Mouse (Mus musculus) neural tube, embryonic 11.5 days (tissue): ENCODE measurements around the gene Nt5c1a. TPM values are rescaled to one million over a fixed set of nuclear protein-coding genes. Genes with fewer than 3 reads are reported as not detected.

Experiments
- ATAC-seq: fragments of 200-750 bp; cut with Nextera tagmentation; 2 replicates; pipeline ENCODE4 v1.8.0; 2017; ENCODE audit warnings: moderate number of reproducible peaks, mild to moderate bottlenecking, moderate TSS enrichment, moderate library complexity; ENCODE audit not compliant: insufficient read depth, low FRiP score, low TSS enrichment
- DNase-seq: peaks from one replicate; pipeline ENCODE4 v3.0.0-alpha.2; 2015; ENCODE audit warnings: low spot score
- H3K27ac ChIP-seq: fragments of 300-500 bp; sonication (generic); 2 replicates; pipeline ENCODE4 v1.5.1; 2014; ENCODE audit warnings: low read depth, mild to moderate bottlenecking, low read length
- H3K27me3 ChIP-seq: fragments of 300-500 bp; sonication (generic); 2 replicates; pipeline ENCODE4 v1.6.1; 2014; ENCODE audit warnings: mild to moderate bottlenecking, low read length, mixed read lengths; ENCODE audit not compliant: control insufficient read depth, insufficient read depth
- H3K36me3 ChIP-seq: fragments of 300-500 bp; sonication (generic); 2 replicates; pipeline ENCODE4 v1.6.1; 2014; ENCODE audit warnings: mild to moderate bottlenecking, low read length, moderate library complexity, mixed read lengths; ENCODE audit not compliant: control insufficient read depth, insufficient read depth
- H3K4me1 ChIP-seq: fragments of 300-500 bp; sonication (generic); 2 replicates; pipeline ENCODE4 v1.6.1; 2014; ENCODE audit warnings: low read length, mixed read lengths; ENCODE audit not compliant: control insufficient read depth, insufficient read depth
- H3K4me2 ChIP-seq: fragments of 300-500 bp; sonication (generic); 2 replicates; pipeline ENCODE4 v1.6.1; 2014; ENCODE audit warnings: low read depth, mild to moderate bottlenecking, moderate library complexity
- H3K4me3 ChIP-seq: fragments of 300-500 bp; sonication (generic); 2 replicates; pipeline ENCODE4 v1.5.1; 2014; ENCODE audit warnings: low read depth, low read length
- H3K9ac ChIP-seq: fragments of 300-500 bp; sonication (generic); 2 replicates; pipeline ENCODE4 v1.6.1; 2014; ENCODE audit warnings: mild to moderate bottlenecking, low read length
- H3K9me3 ChIP-seq: fragments of 300-500 bp; sonication (generic); 2 replicates; pipeline ENCODE4 v1.6.1; 2016; ENCODE audit warnings: low read length; ENCODE audit not compliant: control insufficient read depth
- WGBS: fragments of 180-500 bp; shearing (Covaris S2); extraction: QIAGEN DNeasy Blood & Tissue Kit; methylation state at CpG from one replicate; pipeline ENCODE4 v1.1.7; 2014; 5-methylcytosine and 5-hydroxymethylcytosine counted together
- polyA plus RNA-seq: library from polyadenylated mRNA; unstranded; fragments of >200 nt; fragmentation: Nextera tagmentation; extraction: Ambion mirVana; gene quantifications from 2 replicates; pipeline ENCODE4 v1.2.1, GENCODE M21; 2014

Nt5c1a gene
- polyA plus RNA-seq, 1 experiment from 2014 or later, result not detected

GRCm38 (mm10) chr4:123200771-123201185 is 526 bp upstream of the Nt5c1a start:
- ATAC-seq (0 out of 2 replicates have a peak, but pooled peaks have one; percentile 53), DNase-seq (peak; percentile 79)
- WGBS, result under 1% methylated on average over 15 of the region's 15 CpGs
- peak overlapping the region; percentile 35 for H3K4me3 ChIP-seq
- no peak overlapping the region for H3K27ac ChIP-seq
- H3K4me2 ChIP-seq, result peak overlapping the region; percentile 74
- H3K9ac ChIP-seq, result no peak overlapping the region
- H3K27me3 ChIP-seq, result peaks cover 24% of the 10 kb centered on the region
- peaks cover 8% of the 10 kb centered on the region for H3K4me1 ChIP-seq
- H3K36me3 ChIP-seq, result no peaks in the 10 kb centered on the region
- H3K9me3 ChIP-seq, result no peaks in the 10 kb centered on the region

- DNase-seq (no peak), ATAC-seq (no peak)
- peak overlapping the region; percentile 74 for H3K4me2 ChIP-seq
- H3K27ac ChIP-seq, result no peak overlapping the region
- WGBS, result 10% methylated on average over 8 of the region's 8 CpGs
- H3K27me3 ChIP-seq, result peaks cover 24% of the 10 kb centered on the region
- no peak overlapping the region; the same call in 1 of the 2 replicates for H3K4me3 ChIP-seq
- no peaks in the 10 kb centered on the region for H3K36me3 ChIP-seq
- H3K9ac ChIP-seq, result no peak overlapping the region
- H3K4me1 ChIP-seq, result peaks cover 8% of the 10 kb centered on the region
- H3K9me3 ChIP-seq, result no peaks in the 10 kb centered on the region
These were observed 753 bp downstream of the Nt5c1a start for GRCm38 (mm10) chr4:123202094-123202420.

GRCm38 (mm10) chr4:123207337-123207736 is 6.0 kb downstream of the Nt5c1a start:
- H3K36me3 ChIP-seq, result no peaks in the 10 kb centered on the region
- no peak overlapping the region for H3K27ac ChIP-seq
- ATAC-seq, result no peak
- H3K4me1 ChIP-seq, result no peaks in the 10 kb centered on the region
- no peak for DNase-seq
- H3K9me3 ChIP-seq, result no peaks in the 10 kb centered on the region
- H3K4me3 ChIP-seq, result no peak overlapping the region
- H3K27me3 ChIP-seq, result peaks cover 4% of the 10 kb centered on the region
- WGBS, result 77% methylated on average over 5 of the region's 5 CpGs
- no peak overlapping the region for H3K4me2 ChIP-seq
- no peak overlapping the region for H3K9ac ChIP-seq

DNA sequence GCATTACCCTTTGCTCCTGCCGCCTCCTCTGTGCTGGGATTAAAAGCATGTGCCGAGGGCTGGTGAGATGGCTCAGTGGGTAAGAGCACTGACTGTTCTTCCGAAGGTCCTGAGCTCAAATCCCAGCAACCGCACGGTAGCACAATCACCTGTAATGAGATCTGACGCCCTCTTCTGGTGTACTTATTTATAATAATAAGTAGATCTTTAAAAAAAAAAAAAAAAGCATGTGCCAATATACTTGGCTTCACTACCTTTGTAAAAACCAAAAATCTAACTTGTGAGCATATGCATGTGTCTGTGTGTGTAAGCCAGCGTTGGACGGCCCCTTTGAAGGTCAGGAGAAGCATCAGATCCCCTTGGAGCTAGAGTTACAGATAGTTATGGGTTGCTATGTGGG is 9.7 kb downstream of the Nt5c1a start:
- H3K36me3 ChIP-seq, result no peaks in the 10 kb centered on the region
- ATAC-seq, result no peak
- WGBS, result 65% methylated on average over 8 of the region's 8 CpGs

DNA sequence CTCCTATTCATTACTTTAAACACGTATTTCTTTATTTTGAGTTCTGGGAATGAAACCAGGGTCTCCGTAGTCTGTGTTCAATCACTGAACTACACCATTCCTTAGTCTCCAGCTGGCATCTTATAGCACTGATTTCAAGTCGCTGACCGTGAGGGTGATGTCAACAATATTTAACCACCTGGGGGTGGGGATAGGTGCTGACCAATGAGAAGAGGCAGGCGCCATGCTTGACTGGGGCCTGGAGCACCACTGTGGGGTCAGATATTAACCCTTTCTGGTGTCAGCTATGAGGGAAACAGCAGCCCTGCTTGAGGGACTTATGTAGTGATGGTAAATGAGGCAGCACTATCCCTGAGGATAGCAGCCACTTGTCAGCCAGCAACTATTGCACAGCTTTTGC is 10.1 kb downstream of the Nt5c1a start:
- Histone ChIP-seq H3K4me3 (no peak overlapping the region), H3K27me3 (no peaks in the 10 kb centered on the region), H3K4me2 (no peak overlapping the region), H3K4me1 (no peaks in the 10 kb centered on the region), H3K36me3 (no peaks in the 10 kb centered on the region), H3K9ac (no peak overlapping the region), H3K9me3 (no peaks in the 10 kb centered on the region), H3K27ac (no peak overlapping the region)
- 66% methylated on average over 5 of the region's 5 CpGs for whole genome bisulfite sequencing
- ATAC-seq (no peak), DNase-seq (no peak)

More for the DNA sequence above, 9.7 kb downstream of the Nt5c1a start:
- Histone ChIP-seq H3K27me3 (no peaks in the 10 kb centered on the region), H3K9ac (no peak overlapping the region), H3K27ac (no peak overlapping the region), H3K9me3 (no peaks in the 10 kb centered on the region), H3K4me2 (no peak overlapping the region), H3K4me3 (no peak overlapping the region), H3K4me1 (no peaks in the 10 kb centered on the region)
- no peak for DNase-seq

DNA sequence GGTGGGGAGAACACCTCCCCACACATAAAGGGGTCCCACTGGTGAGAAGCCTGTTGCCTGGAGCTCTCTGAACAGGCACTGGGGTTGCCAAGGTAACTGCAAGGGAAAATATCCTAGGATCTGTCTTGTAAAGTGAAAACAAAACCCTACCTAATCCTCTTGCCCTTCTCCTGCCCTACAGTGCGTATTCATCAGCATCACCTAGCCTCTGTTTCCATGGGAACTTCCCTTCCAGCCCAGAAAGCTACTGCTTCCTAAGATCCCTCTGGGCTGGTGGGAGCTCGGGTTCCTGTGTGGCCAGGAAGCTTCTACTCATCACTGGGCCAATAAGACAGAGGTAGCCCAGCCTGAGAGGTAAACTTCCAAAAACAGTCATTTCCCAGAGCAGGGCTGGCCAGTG is 11.0 kb downstream of the Nt5c1a start:
- WGBS, result 72% methylated on average over 2 of the region's 2 CpGs
- no peak for ATAC-seq
- Histone ChIP-seq H3K9me3 (no peaks in the 10 kb centered on the region), H3K27me3 (no peaks in the 10 kb centered on the region), H3K4me1 (no peaks in the 10 kb centered on the region), H3K4me2 (no peak overlapping the region), H3K36me3 (no peaks in the 10 kb centered on the region), H3K9ac (no peak overlapping the region), H3K27ac (no peak overlapping the region), H3K4me3 (no peak overlapping the region)
- no peak for DNase-seq

DNA sequence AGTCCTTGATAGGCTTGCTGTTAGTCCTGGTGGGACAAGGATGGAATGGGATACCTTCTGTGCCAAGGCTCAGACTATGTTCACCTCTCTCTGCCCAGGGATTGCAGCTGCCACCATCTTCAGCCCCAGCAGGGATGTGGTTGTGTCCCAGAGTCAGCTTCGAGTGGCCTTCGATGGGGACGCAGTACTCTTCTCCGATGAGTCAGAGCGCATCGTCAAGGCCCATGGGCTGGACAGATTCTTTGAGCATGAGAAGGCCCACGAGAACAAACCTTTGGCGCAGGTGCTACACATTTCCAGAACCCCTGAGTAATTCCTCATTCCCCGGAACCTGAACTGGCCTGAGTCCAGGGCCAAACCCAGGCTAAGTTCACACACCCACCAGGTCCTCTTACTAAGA is 12.7 kb downstream of the Nt5c1a start:
- Histone ChIP-seq H3K9me3 (no peaks in the 10 kb centered on the region), H3K36me3 (no peaks in the 10 kb centered on the region), H3K4me2 (no peak overlapping the region), H3K9ac (no peak overlapping the region), H3K4me3 (no peak overlapping the region), H3K27ac (no peak overlapping the region), H3K27me3 (no peaks in the 10 kb centered on the region), H3K4me1 (no peaks in the 10 kb centered on the region)
- WGBS, result 94% methylated on average over 9 of the region's 9 CpGs
- ATAC-seq (no peak), DNase-seq (no peak)

DNA sequence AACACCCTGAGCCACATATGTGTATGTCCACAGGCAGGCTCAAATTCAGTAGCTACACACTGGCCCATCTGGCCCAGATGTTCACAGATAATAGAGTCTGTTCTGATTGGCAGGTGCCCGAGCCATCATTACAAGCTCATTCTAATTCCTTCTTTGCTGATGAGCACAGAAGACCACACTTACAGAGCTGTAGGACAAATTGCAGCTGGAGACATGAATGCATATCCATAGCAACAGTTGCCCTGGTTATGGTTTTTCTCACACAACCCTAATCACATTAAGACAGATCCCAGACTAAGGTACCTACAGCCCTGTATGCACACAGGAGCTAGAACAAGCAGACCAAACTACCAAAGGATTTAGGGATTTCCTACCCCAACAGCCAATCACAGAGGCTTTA is 14.1 kb downstream of the Nt5c1a start:
- Histone ChIP-seq H3K27ac (no peak overlapping the region), H3K4me2 (no peak overlapping the region), H3K9ac (no peak overlapping the region), H3K4me1 (no peaks in the 10 kb centered on the region), H3K4me3 (no peak overlapping the region), H3K9me3 (no peaks in the 10 kb centered on the region), H3K27me3 (no peaks in the 10 kb centered on the region), H3K36me3 (no peaks in the 10 kb centered on the region)
- DNase-seq, result no peak
- 88% methylated on average over 1 of the region's 1 CpGs for WGBS
- no peak for ATAC-seq

GRCm38 (mm10) chr4:123216782-123217181 is 15.5 kb downstream of the Nt5c1a start:
- H3K36me3 ChIP-seq, result no peaks in the 10 kb centered on the region
- H3K4me2 ChIP-seq, result no peak overlapping the region
- H3K9ac ChIP-seq, result no peak overlapping the region
- no peaks in the 10 kb centered on the region for H3K27me3 ChIP-seq
- WGBS, result 12% methylated on average over 1 of the region's 1 CpGs
- H3K27ac ChIP-seq, result no peak overlapping the region
- no peak overlapping the region for H3K4me3 ChIP-seq
- H3K4me1 ChIP-seq, result no peaks in the 10 kb centered on the region
- no peaks in the 10 kb centered on the region for H3K9me3 ChIP-seq
- ATAC-seq (no peak), DNase-seq (peak; percentile 62)
